Mouse (Mus musculus): ENCODE data around the gene Erfe. TPM values are rescaled to one million over a fixed set of nuclear protein-coding genes. Genes with fewer than 3 reads are reported as not detected.

The Erfe gene
- 9.5 and 10.0 TPM in 2 replicates for polyA plus RNA-seq (2015; fragmentation: Nextera tagmentation; extraction: Ambion mirVana)

DNA sequence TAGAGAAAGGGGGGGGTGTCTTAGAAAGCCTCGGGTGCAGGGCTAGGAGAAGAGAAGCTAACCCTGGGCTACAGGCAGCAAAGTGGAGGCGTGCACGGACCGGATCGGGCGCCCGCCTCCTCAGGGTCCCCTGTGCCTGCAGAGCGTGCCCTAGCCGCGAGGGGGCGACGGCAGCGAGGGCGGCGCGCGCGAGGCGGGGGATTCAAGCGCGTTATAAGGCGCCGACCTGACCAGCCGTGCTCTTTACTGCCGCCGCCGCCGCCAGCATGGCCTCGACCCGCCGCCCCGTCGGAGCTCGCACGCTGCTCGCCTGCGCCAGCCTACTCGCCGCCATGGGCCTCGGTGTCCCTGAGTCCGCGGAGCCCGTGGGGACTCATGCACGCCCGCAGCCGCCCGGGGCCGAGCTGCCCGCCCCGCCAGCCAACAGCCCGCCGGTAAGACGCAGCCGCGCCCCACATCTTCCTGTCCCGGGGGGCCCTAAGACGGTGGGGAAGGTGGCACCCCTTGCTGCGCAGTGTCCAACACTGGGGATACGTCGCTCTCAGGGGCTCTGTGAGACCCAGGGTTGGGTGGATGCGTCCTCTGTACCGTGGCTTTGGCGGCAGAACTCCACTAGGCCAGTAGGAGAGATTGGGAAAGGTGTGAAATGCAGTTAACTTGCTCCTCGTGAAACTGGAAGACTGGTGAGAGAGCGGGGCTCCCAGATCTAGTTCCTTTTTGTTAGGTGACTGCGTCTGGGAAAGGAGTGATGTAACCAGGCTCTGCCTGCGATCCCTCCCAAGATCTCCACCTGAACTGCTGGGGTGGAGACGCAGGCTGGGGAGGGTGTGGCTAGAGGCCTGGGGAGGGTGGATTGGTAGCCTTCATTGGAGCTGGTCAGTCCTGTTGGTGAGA, at the start of gene Erfe:
Gene Erfe, plus strand, starts transcription at position 216 of the 894 bp plus-strand sequence.
- H3K9ac ChIP-seq = peak within 1 kb of the TSS; percentile 76
- ATAC-seq = peak; percentile 79
- WGBS = 1% methylated on average over 66 of the region's 68 CpGs
- no peaks in the 10 kb centered on the region for H3K27me3 ChIP-seq (replicated peaks)
- peaks cover 6% of the 10 kb centered on the region for H3K36me3 ChIP-seq
- peak within 1 kb of the TSS; percentile 97 for H3K4me2 ChIP-seq (replicated peaks)
- H3K4me1 ChIP-seq (replicated peaks) = peaks cover 20% of the 10 kb centered on the region
- no peaks in the 10 kb centered on the region for H3K9me3 ChIP-seq
- H3K4me3 ChIP-seq (replicated peaks) = peak within 1 kb of the TSS; percentile 59
- peak within 1 kb of the TSS; percentile 75 for H3K27ac ChIP-seq

DNA sequence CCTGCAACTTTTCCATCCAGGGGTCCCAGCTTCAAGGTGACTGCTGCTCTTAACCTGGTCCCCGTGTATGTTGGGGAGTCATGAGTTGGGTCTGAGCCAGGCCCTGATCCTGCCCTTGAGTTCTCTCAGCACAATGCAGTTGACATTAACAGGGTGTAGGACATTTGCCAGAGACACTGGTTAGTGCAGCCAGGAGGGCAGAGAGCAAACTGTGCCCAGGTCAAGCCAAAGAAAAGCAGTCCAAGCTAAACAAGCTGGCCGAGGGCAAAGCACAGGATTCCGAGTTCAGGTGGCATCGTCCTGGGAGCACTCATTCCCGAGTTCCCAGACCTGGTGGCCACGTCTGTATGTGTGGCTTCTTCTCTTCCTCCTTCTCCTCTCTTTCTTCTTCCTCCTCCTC, 48.6 kb upstream of the Erfe start:
- ATAC-seq = no peak
- Histone ChIP-seq H3K27me3 (replicated peaks) (no peaks in the 10 kb centered on the region), H3K4me3 (replicated peaks) (no peak overlapping the region), H3K36me3 (no peaks in the 10 kb centered on the region), H3K9me3 (no peaks in the 10 kb centered on the region), H3K4me1 (replicated peaks) (0 out of 2 replicates have a peak, but pooled peaks cover 2% of the 10 kb centered on the region), H3K4me2 (replicated peaks) (no peak overlapping the region), H3K27ac (no peak overlapping the region), H3K9ac (no peak overlapping the region)
- 78% methylated on average over 6 of the region's 6 CpGs for WGBS

DNA sequence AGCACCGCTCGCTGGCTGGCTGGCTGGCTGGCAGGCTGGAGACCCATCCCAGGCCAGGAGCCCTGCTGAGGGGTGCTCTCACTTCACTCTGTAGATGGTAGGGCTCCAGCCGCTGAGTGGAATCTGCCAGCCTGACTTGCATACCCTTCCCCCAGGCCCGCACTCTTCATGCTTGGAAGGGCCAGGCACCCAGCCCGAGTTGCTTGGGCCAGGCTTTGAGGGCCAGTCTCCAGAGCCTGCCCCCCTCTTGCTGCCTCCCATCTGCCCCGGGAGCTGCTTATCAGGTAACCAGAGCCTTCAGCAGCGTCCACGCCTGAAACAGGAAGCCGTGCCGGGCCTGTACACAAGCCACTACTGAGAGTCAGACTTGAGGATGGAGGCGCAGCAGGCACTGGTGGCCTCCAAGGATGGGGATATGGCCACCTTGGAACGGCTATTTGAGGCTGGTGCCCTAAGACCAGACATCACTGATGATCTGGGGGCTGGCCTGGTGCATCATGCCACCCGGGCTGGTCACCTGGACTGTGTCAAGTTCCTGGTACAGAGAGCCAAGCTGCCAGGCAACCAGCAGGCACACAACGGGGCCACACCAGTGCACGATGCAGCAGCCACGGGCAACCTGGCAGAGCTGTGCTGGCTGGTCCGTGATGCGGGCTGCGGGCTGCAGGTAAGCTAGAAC, 44.3 kb upstream of the Erfe start, which contains the start of gene Espnl:
Gene Espnl, plus strand, starts transcription at position 316 of the 679 bp plus-strand sequence.
- H3K36me3 ChIP-seq = no peaks in the 10 kb centered on the region
- no peak within 1 kb of the TSS for H3K4me2 ChIP-seq (replicated peaks)
- H3K9ac ChIP-seq = no peak within 1 kb of the TSS
- ATAC-seq = 0 out of 2 replicates have a peak, but pooled peaks have one; percentile 29
- WGBS = 55% methylated on average over 19 of the region's 19 CpGs
- no peak within 1 kb of the TSS for H3K27ac ChIP-seq
- H3K4me1 ChIP-seq (replicated peaks) = 0 out of 2 replicates have a peak, but pooled peaks cover 2% of the 10 kb centered on the region
- no peaks in the 10 kb centered on the region for H3K9me3 ChIP-seq
- no peak within 1 kb of the TSS for H3K4me3 ChIP-seq (replicated peaks)
- H3K27me3 ChIP-seq (replicated peaks) = no peaks in the 10 kb centered on the region

- Histone ChIP-seq H3K4me2 (replicated peaks) (no peak overlapping the region), H3K9me3 (no peaks in the 10 kb centered on the region), H3K4me1 (replicated peaks) (0 out of 2 replicates have a peak, but pooled peaks cover 2% of the 10 kb centered on the region), H3K4me3 (replicated peaks) (no peak overlapping the region), H3K36me3 (no peaks in the 10 kb centered on the region), H3K9ac (no peak overlapping the region), H3K27me3 (replicated peaks) (no peaks in the 10 kb centered on the region), H3K27ac (no peak overlapping the region)
- no peak for ATAC-seq
- 77% methylated on average over 2 of the region's 2 CpGs for WGBS
Observed at GRCm38 (mm10) chr1:91324646-91325045, 41.6 kb upstream of the Erfe start.

GRCm38 (mm10) chr1:91325488-91326042, 40.7 kb upstream of the Erfe start:
- Histone ChIP-seq H3K27me3 (replicated peaks) (no peaks in the 10 kb centered on the region), H3K4me1 (replicated peaks) (0 out of 2 replicates have a peak, but pooled peaks cover 2% of the 10 kb centered on the region), H3K9me3 (no peaks in the 10 kb centered on the region), H3K4me3 (replicated peaks) (no peak overlapping the region), H3K9ac (no peak overlapping the region), H3K4me2 (replicated peaks) (no peak overlapping the region), H3K36me3 (no peaks in the 10 kb centered on the region), H3K27ac (no peak overlapping the region)
- no peak for ATAC-seq
- WGBS = 68% methylated on average over 4 of the region's 4 CpGs

GRCm38 (mm10) chr1:91332102-91332501, 34.1 kb upstream of the Erfe start:
- ATAC-seq = no peak
- 54% methylated on average over 4 of the region's 4 CpGs for WGBS
- no peaks in the 10 kb centered on the region for H3K27me3 ChIP-seq (replicated peaks)
- no peaks in the 10 kb centered on the region for H3K4me1 ChIP-seq (replicated peaks)
- no peak overlapping the region for H3K4me2 ChIP-seq (replicated peaks)
- no peaks in the 10 kb centered on the region for H3K9me3 ChIP-seq
- H3K9ac ChIP-seq = no peak overlapping the region
- H3K27ac ChIP-seq = no peak overlapping the region
- no peaks in the 10 kb centered on the region for H3K36me3 ChIP-seq
- no peak overlapping the region for H3K4me3 ChIP-seq (replicated peaks)

DNA sequence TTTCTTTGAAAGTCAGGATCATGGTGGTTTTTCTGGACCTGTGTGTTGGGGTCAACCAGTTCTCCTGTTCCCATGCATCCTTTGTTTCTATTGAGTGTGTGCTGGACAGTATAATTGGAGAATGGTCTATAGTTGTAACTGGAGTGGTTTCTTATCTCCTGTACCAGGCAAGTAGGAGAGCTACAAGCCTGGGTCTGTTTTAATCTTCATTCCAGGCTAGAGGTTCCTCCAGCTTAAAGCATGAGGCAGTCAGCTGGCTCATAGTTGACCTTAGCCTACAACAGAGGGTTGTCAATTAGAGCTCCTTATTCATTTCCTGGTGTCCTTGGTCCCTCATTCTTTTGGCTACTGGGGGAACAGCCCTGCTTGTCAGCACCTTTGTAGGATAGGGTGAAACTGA, 32.6 kb upstream of the Erfe start:
- no peaks in the 10 kb centered on the region for H3K9me3 ChIP-seq
- no peaks in the 10 kb centered on the region for H3K4me1 ChIP-seq (replicated peaks)
- no peak for ATAC-seq
- no peak overlapping the region for H3K4me3 ChIP-seq (replicated peaks)
- no peaks in the 10 kb centered on the region for H3K36me3 ChIP-seq
- H3K27ac ChIP-seq = no peak overlapping the region
- no peak overlapping the region for H3K9ac ChIP-seq
- no peaks in the 10 kb centered on the region for H3K27me3 ChIP-seq (replicated peaks)
- no peak overlapping the region for H3K4me2 ChIP-seq (replicated peaks)

- Histone ChIP-seq H3K4me3 (replicated peaks) (no peak overlapping the region), H3K4me2 (replicated peaks) (no peak overlapping the region), H3K36me3 (no peaks in the 10 kb centered on the region), H3K27ac (no peak overlapping the region), H3K9me3 (no peaks in the 10 kb centered on the region), H3K27me3 (replicated peaks) (peaks cover 3% of the 10 kb centered on the region; the same call in 1 of the 2 replicates), H3K9ac (no peak overlapping the region), H3K4me1 (replicated peaks) (no peaks in the 10 kb centered on the region)
- WGBS = 89% methylated on average over 7 of the region's 7 CpGs
- no peak for ATAC-seq
Observed at GRCm38 (mm10) chr1:91337355-91337754, 28.9 kb upstream of the Erfe start.

DNA sequence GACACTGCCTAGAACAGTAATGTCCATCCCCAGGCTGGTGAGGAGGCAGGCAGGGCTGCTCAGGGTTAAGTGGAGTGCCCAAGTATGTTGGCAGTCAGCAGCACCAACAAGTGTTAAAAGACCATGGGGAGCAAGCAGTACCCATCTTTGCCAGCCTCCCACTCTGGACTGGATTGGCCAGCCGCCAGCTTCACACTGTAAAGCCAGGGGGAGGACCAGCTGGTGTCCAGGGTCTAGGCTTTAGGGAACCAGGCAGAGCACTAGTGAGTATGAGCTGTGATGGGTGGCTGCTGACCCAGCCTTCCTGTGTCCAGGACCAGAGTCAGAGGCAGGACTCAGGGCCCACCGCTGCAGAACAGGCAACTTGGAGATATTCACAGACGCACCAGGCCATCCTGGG, 22.2 kb upstream of the Erfe start:
- Histone ChIP-seq H3K4me1 (replicated peaks) (peaks cover 12% of the 10 kb centered on the region; the same call in 1 of the 2 replicates), H3K27me3 (replicated peaks) (peaks cover 44% of the 10 kb centered on the region), H3K4me3 (replicated peaks) (no peak overlapping the region), H3K9me3 (no peaks in the 10 kb centered on the region), H3K27ac (no peak overlapping the region), H3K4me2 (replicated peaks) (no peak overlapping the region), H3K36me3 (no peaks in the 10 kb centered on the region), H3K9ac (no peak overlapping the region)
- 77% methylated on average over 3 of the region's 3 CpGs for WGBS
- no peak for ATAC-seq

DNA sequence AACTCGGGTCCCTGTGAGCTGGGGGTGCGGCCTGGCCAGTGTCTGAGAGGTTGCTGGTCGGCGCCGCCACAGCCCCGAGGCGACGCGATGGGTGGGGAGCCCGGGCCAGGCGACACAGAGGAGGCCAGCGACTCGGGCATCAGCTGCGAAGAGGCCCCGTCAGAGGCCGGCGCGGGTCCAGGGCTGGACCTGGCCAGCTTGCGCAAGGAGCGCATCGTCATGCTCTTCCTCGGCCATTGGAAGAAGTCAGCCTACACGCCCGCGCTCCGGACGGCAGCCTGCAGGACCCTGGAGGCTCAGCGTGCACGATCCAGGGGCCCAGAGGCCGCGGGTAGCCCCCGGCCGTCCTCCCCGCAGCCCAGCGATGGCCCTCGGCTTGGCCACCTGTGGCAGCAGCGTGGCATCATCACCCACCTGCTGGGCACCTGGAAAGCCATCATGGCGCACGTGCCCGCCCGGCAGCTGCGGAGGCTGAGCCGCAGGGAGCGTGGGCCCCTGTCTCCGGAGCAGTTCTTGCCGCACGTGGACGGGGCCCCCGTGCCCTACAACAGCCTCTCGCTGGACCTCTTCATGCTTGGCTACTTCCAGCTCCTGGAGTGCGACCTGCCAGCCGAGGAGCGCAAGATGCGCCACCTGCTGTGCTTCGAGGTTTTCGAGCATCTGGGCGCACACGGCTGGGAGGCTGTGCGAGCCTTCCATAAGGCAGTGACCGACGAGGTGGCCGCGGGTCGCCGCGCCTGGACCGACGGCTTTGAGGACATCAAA, 21.1 kb upstream of the Erfe start:
- H3K36me3 ChIP-seq = no peaks in the 10 kb centered on the region
- peak; percentile 34 for ATAC-seq
- WGBS = 2% methylated on average over 68 of the region's 68 CpGs
- H3K4me1 ChIP-seq (replicated peaks) = peaks cover 12% of the 10 kb centered on the region; the same call in 1 of the 2 replicates
- H3K27ac ChIP-seq = no peak overlapping the region
- peak overlapping the region; percentile 59 for H3K4me2 ChIP-seq (replicated peaks)
- no peaks in the 10 kb centered on the region for H3K9me3 ChIP-seq
- no peak overlapping the region for H3K9ac ChIP-seq
- peak overlapping the region; percentile 32 for H3K4me3 ChIP-seq (replicated peaks)
- H3K27me3 ChIP-seq (replicated peaks) = peaks cover 44% of the 10 kb centered on the region

DNA sequence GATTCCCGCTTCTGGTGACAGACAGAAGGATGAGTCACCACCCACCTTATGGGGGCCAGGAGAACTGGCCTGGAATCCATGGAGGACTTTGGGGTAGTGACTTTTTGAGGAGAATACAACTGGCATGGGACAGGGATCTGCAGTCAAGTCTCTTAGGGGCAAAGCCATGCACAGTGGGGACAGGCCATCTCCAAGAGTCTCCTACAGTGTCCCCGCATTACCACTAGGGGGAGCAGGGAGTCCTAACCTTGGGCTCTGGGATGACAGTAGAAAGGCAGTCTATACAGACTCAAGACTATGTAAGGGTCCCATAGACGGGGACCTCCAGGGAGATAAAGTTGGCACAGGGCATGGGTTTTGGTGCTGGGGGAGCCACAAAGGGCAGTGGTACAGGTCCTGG, 19.3 kb upstream of the Erfe start:
- Histone ChIP-seq H3K27me3 (replicated peaks) (peaks cover 41% of the 10 kb centered on the region), H3K9ac (no peak overlapping the region), H3K4me2 (replicated peaks) (no peak overlapping the region), H3K4me1 (replicated peaks) (peaks cover 12% of the 10 kb centered on the region; the same call in 1 of the 2 replicates), H3K9me3 (no peaks in the 10 kb centered on the region), H3K36me3 (no peaks in the 10 kb centered on the region), H3K27ac (no peak overlapping the region), H3K4me3 (replicated peaks) (no peak overlapping the region)
- 34% methylated on average over 3 of the region's 3 CpGs for WGBS
- peak; percentile 72 for ATAC-seq

Measured in intestine, embryonic 15.5 days (tissue).